Mouse (Mus musculus): ENCODE data around the gene Lztfl1. TPM values are rescaled to one million over a fixed set of nuclear protein-coding genes. Genes with fewer than 3 reads are reported as not detected.

Lztfl1 gene
- polyA plus RNA-seq, 1 experiment, result 4.5 TPM

- WGBS, result 61% methylated on average over 2 of the region's 2 CpGs
- Histone ChIP-seq H3K4me3 (replicated peaks; ENCODE audit: extremely low read depth, low read depth, low read length) (no peak overlapping the region), H3K4me1 (ENCODE audit: control insufficient read depth, insufficient read depth, low read length) (no peaks in the 10 kb centered on the region)
- no peak for DNase-seq
- TF ChIP-seq CTCF (IDR thresholded peaks at IDR 0.05; ENCODE audit: insufficient read depth, low read length) (no peak), POLR2A (IDR thresholded peaks at IDR 0.05; ENCODE audit: borderline replicate concordance, extremely low read depth, low read depth, low read length) (no peak)
These were observed 67.5 kb downstream of the Lztfl1 start for GRCm38 (mm10) chr9:123649785-123650511.

Other genes with a start within 250 kb of the Lztfl1 start
- gene Limd1, start 239.0 kb downstream of the Lztfl1 start, polyA plus RNA-seq (2012; rRNA removed), result 42.0 and 73.5 TPM in 2 replicates
- 5.6 and 9.8 TPM in 2 replicates for gene Sacm1l, start 187.9 kb downstream of the Lztfl1 start, polyA plus RNA-seq (2012; rRNA removed)
- 0.07 and 0.08 TPM in 2 replicates for gene Slc6a20b, start 85.1 kb downstream of the Lztfl1 start, polyA plus RNA-seq (2012; rRNA removed)
- 0.67 and 0.84 TPM in 2 replicates for gene Ccr9, start 39.3 kb downstream of the Lztfl1 start, polyA plus RNA-seq (2012; rRNA removed)
- gene Slc6a20a, start 38.8 kb downstream of the Lztfl1 start, polyA plus RNA-seq (2012; rRNA removed), result 1.4 and 3.1 TPM in 2 replicates
- gene Cxcr6, start 88.8 kb upstream of the Lztfl1 start, polyA plus RNA-seq (2012; rRNA removed), result 1.3 and 1.6 TPM in 2 replicates
- 8.8 and 14.4 TPM in 2 replicates for gene Fyco1, start 134.2 kb upstream of the Lztfl1 start, polyA plus RNA-seq (2012; rRNA removed)
- 1.1 and 1.2 TPM in 2 replicates for gene Xcr1, start 144.3 kb upstream of the Lztfl1 start, polyA plus RNA-seq (2012; rRNA removed)

Data from lung, adult 2 months (tissue).